Mouse (Mus musculus) kidney, adult 9 months (tissue): ENCODE results near the gene Gm20388.
A peak's percentile ranks its signal among the peaks of the same experiment; 100 is the strongest.

ENCODE experiments used
- DNase-seq: peaks from one replicate; pipeline ENCODE4 v3.0.0; 2022

The Gm20388 gene

GRCm38 (mm10) chr8:121258126-121258792 lies 1347.6 kb downstream of the Gm20388 start:
- DNase-seq, result no peak

- peak; percentile 80 for DNase-seq
These were observed 1352.2 kb downstream of the Gm20388 start for GRCm38 (mm10) chr8:121262728-121263389.

- peak; percentile 39 for DNase-seq
These were observed 1352.7 kb downstream of the Gm20388 start for GRCm38 (mm10) chr8:121263390-121263775.

GRCm38 (mm10) chr8:121264260-121264659 lies 1353.6 kb downstream of the Gm20388 start:
- DNase-seq, result no peak

GRCm38 (mm10) chr8:121271542-121271941 lies 1360.9 kb downstream of the Gm20388 start:
- DNase-seq, result no peak

- DNase-seq, result no peak
These were observed 1362.6 kb downstream of the Gm20388 start for GRCm38 (mm10) chr8:121273195-121273594.

GRCm38 (mm10) chr8:121273620-121274019 lies 1363.0 kb downstream of the Gm20388 start:
- DNase-seq, result no peak

GRCm38 (mm10) chr8:121280414-121280813 lies 1369.8 kb downstream of the Gm20388 start:
- DNase-seq, result no peak

- no peak for DNase-seq
These were observed 1378.7 kb downstream of the Gm20388 start for GRCm38 (mm10) chr8:121289346-121289745.

- no peak for DNase-seq
These were observed 1379.9 kb downstream of the Gm20388 start for GRCm38 (mm10) chr8:121290547-121290946.

GRCm38 (mm10) chr8:121293418-121293817 lies 1382.8 kb downstream of the Gm20388 start:
- DNase-seq, result no peak

- DNase-seq, result no peak
These were observed 1383.8 kb downstream of the Gm20388 start for GRCm38 (mm10) chr8:121294234-121295108.

- DNase-seq, result no peak
These were observed 1385.4 kb downstream of the Gm20388 start for GRCm38 (mm10) chr8:121296082-121296481.

- no peak for DNase-seq
These were observed 1386.0 kb downstream of the Gm20388 start for GRCm38 (mm10) chr8:121296597-121296996.

- DNase-seq, result no peak
These were observed 1386.7 kb downstream of the Gm20388 start for GRCm38 (mm10) chr8:121297299-121297698.

GRCm38 (mm10) chr8:121300066-121300465 lies 1389.4 kb downstream of the Gm20388 start:
- DNase-seq, result no peak

GRCm38 (mm10) chr8:121300501-121301411 lies 1390.1 kb downstream of the Gm20388 start:
- DNase-seq, result peak; percentile 36

- no peak for DNase-seq
These were observed 1390.8 kb downstream of the Gm20388 start for GRCm38 (mm10) chr8:121301431-121301830.

GRCm38 (mm10) chr8:121301978-121302649 lies 1391.5 kb downstream of the Gm20388 start:
- peak; percentile 31 for DNase-seq

GRCm38 (mm10) chr8:121307723-121308122 lies 1397.1 kb downstream of the Gm20388 start:
- DNase-seq, result no peak

- no peak for DNase-seq
These were observed 1400.6 kb downstream of the Gm20388 start for GRCm38 (mm10) chr8:121310976-121311819.
